Mouse (Mus musculus): ENCODE measurements around the gene Upf3a. TPM values are rescaled to one million over a fixed set of nuclear protein-coding genes. Genes with fewer than 3 reads are reported as not detected.

The Upf3a gene
- polyA plus RNA-seq, 1 experiment from 2014 or later = 42.1 TPM

DNA sequence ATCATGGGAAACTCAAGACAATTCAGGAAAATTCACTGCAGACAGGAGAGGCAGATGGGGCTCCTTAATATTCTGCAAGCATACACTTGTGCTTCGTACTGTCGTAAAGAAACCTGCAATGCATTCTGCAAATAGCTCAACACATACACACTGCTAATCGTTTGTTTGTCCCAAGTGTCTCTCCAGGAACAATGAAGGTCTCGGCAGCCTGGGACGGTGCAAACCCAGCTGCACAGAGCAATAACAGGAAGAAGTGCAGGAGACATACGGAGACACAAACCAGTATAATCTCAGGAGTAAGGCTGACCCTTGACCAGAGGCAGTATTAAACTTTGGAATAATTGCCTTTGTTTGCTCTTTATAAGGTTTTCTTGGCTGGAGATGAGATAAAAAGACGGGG, 28.9 kb upstream of the Upf3a start:
- Histone ChIP-seq H3K27me3 (replicated peaks; ENCODE audit: insufficient read depth, low read length) (no peaks in the 10 kb centered on the region), H3K9me3 (ENCODE audit: low read length) (no peaks in the 10 kb centered on the region), H3K4me1 (ENCODE audit: insufficient read depth, low read depth, low read length) (no peaks in the 10 kb centered on the region), H3K9ac (replicated peaks; ENCODE audit: low read depth) (no peak overlapping the region), H3K4me2 (replicated peaks; ENCODE audit: low read depth, low read length) (0 out of 2 replicates have a peak overlapping the region, but pooled peaks have one; percentile 3), H3K36me3 (ENCODE audit: insufficient read depth, low read length) (peaks cover 8% of the 10 kb centered on the region; the same call in 1 of the 2 replicates), H3K27ac (ENCODE audit: low read length) (peak overlapping the region; percentile 94; the same call in 1 of the 2 replicates), H3K4me3 (ENCODE audit: low read depth, low read length) (no peak overlapping the region)
- ATAC-seq (peak; percentile 32), DNase-seq (ENCODE audit: low spot score) (no peak)
- 34% methylated on average over 7 of the region's 7 CpGs for WGBS
- TF ChIP-seq EP300 (IDR thresholded peaks at IDR 0.05) (0 out of 2 replicates have a peak, but pooled peaks have one; percentile 19), CTCF (IDR thresholded peaks at IDR 0.05) (no peak)

DNA sequence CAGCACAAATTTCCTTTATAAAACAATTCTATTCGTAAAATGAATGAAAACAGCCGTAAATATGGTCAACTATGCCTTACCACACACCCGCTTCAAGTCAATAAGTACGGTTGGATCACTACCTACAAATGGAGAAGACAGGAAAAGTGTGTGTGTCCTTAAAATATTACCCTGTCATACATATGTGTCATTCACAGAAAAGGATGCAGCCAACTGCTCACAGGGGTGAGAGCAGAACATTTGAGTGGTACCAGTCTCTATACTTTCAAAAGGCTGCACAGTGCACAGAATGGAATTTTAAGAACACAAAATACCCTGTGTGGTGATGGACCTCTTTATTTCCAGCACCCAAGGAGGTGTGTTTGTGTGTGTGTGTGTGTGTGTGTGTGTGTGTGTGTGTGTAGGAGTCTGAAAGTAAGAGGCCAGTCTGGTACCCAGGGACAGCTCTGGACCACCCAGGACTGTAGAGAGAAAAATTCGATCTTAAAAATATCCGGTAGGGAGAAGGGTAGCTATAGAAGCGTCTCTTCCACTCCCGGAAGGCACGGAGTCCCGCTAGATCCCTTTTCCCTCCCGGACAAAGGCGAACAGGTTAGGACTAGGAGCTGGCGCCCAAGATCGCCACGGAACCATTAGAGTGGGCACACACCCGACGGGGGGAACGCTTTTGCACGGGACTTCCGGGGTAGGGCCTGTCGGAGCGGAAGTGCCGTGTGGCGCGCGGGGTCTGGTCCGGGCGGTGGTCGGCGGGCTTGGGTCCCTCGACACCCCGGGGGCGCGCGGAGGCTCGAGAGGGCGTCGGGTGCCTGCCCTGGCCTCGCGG, 28.2 kb upstream of the Upf3a start, which contains the start of gene Cdc16:
Gene Cdc16, plus strand, starts transcription at position 695 of the 823 bp plus-strand sequence.
- ATAC-seq (peak; percentile 94), DNase-seq (ENCODE audit: low spot score) (peak; percentile 88)
- Histone ChIP-seq H3K4me2 (replicated peaks; ENCODE audit: low read depth, low read length) (peak within 1 kb of the TSS; percentile 76), H3K27me3 (replicated peaks; ENCODE audit: insufficient read depth, low read length) (no peaks in the 10 kb centered on the region), H3K4me1 (ENCODE audit: insufficient read depth, low read depth, low read length) (no peaks in the 10 kb centered on the region), H3K27ac (ENCODE audit: low read length) (peak within 1 kb of the TSS; percentile 94), H3K9me3 (ENCODE audit: low read length) (no peaks in the 10 kb centered on the region), H3K36me3 (ENCODE audit: insufficient read depth, low read length) (peaks cover 11% of the 10 kb centered on the region; the same call in 1 of the 2 replicates), H3K4me3 (ENCODE audit: low read depth, low read length) (peak within 1 kb of the TSS; percentile 99), H3K9ac (replicated peaks; ENCODE audit: low read depth) (peak within 1 kb of the TSS; percentile 92)
- TF ChIP-seq CTCF (IDR thresholded peaks at IDR 0.05) (no peak), EP300 (IDR thresholded peaks at IDR 0.05) (no peak)
- 9% methylated on average over 23 of the region's 40 CpGs for WGBS

DNA sequence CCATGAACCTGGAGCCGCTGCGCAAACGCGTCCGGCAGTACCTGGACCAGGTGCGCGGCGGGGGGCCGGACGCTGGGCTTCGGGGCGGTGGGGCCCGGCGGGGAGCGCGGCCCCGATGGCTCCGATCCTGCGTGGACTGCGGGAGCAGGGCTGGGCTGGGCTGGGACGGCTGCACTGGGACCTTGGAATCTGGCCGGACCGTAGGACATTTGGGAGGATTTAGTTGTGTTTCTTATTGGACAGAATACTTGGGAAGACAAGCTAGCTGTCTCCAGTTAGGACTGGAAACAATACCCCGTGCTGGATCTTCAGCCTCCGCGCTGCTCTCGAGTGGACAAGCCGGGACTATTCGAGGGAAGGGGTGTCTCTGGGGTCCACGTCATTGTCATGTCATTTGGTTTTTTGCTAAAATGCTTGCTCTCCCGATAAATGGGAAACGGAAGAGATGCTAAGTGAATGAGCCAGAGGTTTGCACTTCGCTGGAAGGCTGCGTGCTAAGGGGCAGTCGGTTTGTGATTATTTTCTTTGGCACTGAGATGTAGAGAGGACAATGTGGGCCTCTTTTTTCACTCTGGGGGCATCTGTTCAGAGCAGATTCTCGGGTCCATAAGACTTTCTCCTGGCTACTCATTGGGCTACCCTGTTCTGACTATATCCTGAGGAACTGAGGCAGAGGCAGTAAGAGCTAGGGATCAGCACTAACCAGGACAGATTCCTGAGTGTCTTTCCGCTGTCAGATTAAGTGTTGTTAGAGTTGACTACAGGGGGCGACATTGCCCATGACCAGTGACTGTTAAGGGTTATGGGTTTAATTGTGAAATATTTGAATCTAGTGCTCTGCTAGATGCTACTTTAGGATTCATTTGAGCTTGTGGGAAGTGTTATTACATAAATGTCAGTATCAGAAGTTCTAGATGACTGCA, 27.3 kb upstream of the Upf3a start:
- DNase-seq (ENCODE audit: low spot score) = peak; percentile 87

DNA sequence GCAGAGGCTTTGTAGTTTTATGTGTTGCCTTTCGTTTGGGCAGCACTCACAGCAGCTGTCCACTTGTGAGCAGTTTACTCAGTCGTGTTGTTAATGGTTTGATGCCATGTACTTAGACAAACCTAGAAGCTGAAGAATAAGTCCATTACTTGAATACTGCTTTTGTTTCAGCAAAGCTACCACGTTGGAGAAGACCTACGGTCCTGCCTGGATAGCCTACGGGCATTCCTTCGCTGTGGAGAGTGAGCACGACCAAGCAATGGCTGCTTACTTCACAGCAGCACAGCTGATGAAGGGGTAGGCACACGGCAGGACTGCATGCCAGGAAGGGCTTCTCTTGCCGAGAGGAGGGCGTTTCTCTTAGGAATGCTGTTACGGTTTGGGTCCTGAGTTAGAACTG, 16.2 kb upstream of the Upf3a start:
- Histone ChIP-seq H3K4me2 (replicated peaks; ENCODE audit: low read depth, low read length) (no peak overlapping the region), H3K27me3 (replicated peaks; ENCODE audit: insufficient read depth, low read length) (no peaks in the 10 kb centered on the region), H3K36me3 (ENCODE audit: insufficient read depth, low read length) (peaks cover 52% of the 10 kb centered on the region), H3K9ac (replicated peaks; ENCODE audit: low read depth) (no peak overlapping the region), H3K4me1 (ENCODE audit: insufficient read depth, low read depth, low read length) (no peaks in the 10 kb centered on the region), H3K9me3 (ENCODE audit: low read length) (no peaks in the 10 kb centered on the region), H3K27ac (ENCODE audit: low read length) (no peak overlapping the region), H3K4me3 (ENCODE audit: low read depth, low read length) (no peak overlapping the region)
- no peak for TF ChIP-seq EP300 (IDR thresholded peaks at IDR 0.05)
- no peak for TF ChIP-seq CTCF (IDR thresholded peaks at IDR 0.05)
- whole genome bisulfite sequencing = 85% methylated on average over 11 of the region's 11 CpGs
- no peak for DNase-seq (ENCODE audit: low spot score)
- no peak for ATAC-seq

More for the DNA sequence above, 27.3 kb upstream of the Upf3a start:
- H3K27me3 ChIP-seq (replicated peaks; ENCODE audit: insufficient read depth, low read length) = no peaks in the 10 kb centered on the region
- H3K9me3 ChIP-seq (ENCODE audit: low read length) = no peaks in the 10 kb centered on the region
- peak overlapping the region; percentile 99 for H3K4me3 ChIP-seq (ENCODE audit: low read depth, low read length)
- peaks cover 16% of the 10 kb centered on the region; the same call in 1 of the 2 replicates for H3K36me3 ChIP-seq (ENCODE audit: insufficient read depth, low read length)
- peak; percentile 52 for ATAC-seq
- H3K9ac ChIP-seq (replicated peaks; ENCODE audit: low read depth) = peak overlapping the region; percentile 92
- H3K4me2 ChIP-seq (replicated peaks; ENCODE audit: low read depth, low read length) = peak overlapping the region; percentile 76
- no peaks in the 10 kb centered on the region for H3K4me1 ChIP-seq (ENCODE audit: insufficient read depth, low read depth, low read length)
- peak overlapping the region; percentile 94 for H3K27ac ChIP-seq (ENCODE audit: low read length)
- peak; percentile 76 for TF ChIP-seq CTCF (IDR thresholded peaks at IDR 0.05)
- no peak for TF ChIP-seq EP300 (IDR thresholded peaks at IDR 0.05)
- WGBS = under 1% methylated on average over 32 of the region's 38 CpGs

DNA sequence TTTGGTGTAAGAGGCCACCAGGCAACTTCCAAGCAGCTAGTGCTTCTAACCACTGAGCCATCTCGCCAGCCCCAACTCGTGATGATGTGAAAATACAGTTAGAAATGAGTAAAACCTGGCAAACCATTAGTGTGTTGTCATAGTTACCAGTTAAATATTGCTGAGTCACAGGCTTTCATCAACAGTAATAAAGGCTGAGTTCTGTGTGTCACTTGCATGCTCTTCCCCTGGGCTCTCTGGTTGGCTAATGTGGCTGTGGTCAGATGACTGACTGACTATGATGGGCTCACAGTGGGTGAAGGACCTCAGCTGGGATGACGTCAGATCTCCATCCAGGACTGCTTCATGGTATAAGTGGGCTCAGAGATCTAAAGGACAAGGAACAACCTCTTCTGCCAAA, 4.9 kb upstream of the Upf3a start:
- WGBS = 74% methylated on average over 3 of the region's 3 CpGs
- ATAC-seq = no peak
- TF ChIP-seq EP300 (IDR thresholded peaks at IDR 0.05) (no peak), CTCF (IDR thresholded peaks at IDR 0.05) (no peak)
- Histone ChIP-seq H3K27ac (ENCODE audit: low read length) (no peak overlapping the region), H3K36me3 (ENCODE audit: insufficient read depth, low read length) (peaks cover 30% of the 10 kb centered on the region; the same call in 1 of the 2 replicates), H3K4me3 (ENCODE audit: low read depth, low read length) (no peak overlapping the region), H3K9me3 (ENCODE audit: low read length) (no peaks in the 10 kb centered on the region), H3K9ac (replicated peaks; ENCODE audit: low read depth) (no peak overlapping the region), H3K4me2 (replicated peaks; ENCODE audit: low read depth, low read length) (no peak overlapping the region), H3K4me1 (ENCODE audit: insufficient read depth, low read depth, low read length) (no peaks in the 10 kb centered on the region), H3K27me3 (replicated peaks; ENCODE audit: insufficient read depth, low read length) (no peaks in the 10 kb centered on the region)
- DNase-seq (ENCODE audit: low spot score) = no peak
